Mouse (Mus musculus) limb, embryonic 12.5 days (tissue): Measurements from ENCODE around the gene Slc5a5. TPM values are rescaled to one million over a fixed set of nuclear protein-coding genes. Genes with fewer than 3 reads are reported as not detected.

Experiments used
- ATAC-seq: fragments of 200-750 bp; cut with Nextera tagmentation; 2 replicates; pipeline ENCODE4 v1.8.0; 2017; ENCODE audit warnings: low read depth, moderate TSS enrichment; ENCODE audit not compliant: insufficient number of reproducible peaks, insufficient read depth, low FRiP score, low TSS enrichment
- H3K27ac ChIP-seq: fragments of 300-500 bp; sonication (generic); 2 replicates; pipeline ENCODE4 v1.5.1; 2016; ENCODE audit warnings: mild to moderate bottlenecking, moderate library complexity
- H3K27me3 ChIP-seq: fragments of 300-500 bp; sonication (generic); 2 replicates; pipeline ENCODE4 v1.6.1; 2016; ENCODE audit warnings: mild to moderate bottlenecking, moderate library complexity
- H3K36me3 ChIP-seq: fragments of 300-500 bp; sonication (generic); 2 replicates; pipeline ENCODE4 v1.6.1; 2016; ENCODE audit warnings: mild to moderate bottlenecking, moderate library complexity
- H3K4me1 ChIP-seq: fragments of 300-500 bp; sonication (generic); replicated peaks from 2 replicates; pipeline ENCODE4 v1.6.1; 2016
- H3K4me2 ChIP-seq: fragments of 300-500 bp; sonication (generic); 2 replicates; pipeline ENCODE4 v1.6.1; 2016; ENCODE audit warnings: mild to moderate bottlenecking, moderate library complexity
- H3K4me3 ChIP-seq: fragments of 300-500 bp; sonication (generic); replicated peaks from 2 replicates; pipeline ENCODE4 v1.5.1; 2016; ENCODE audit warnings: mild to moderate bottlenecking
- H3K9ac ChIP-seq: fragments of 300-500 bp; sonication (generic); replicated peaks from 2 replicates; pipeline ENCODE4 v1.6.1; 2016; ENCODE audit warnings: mild to moderate bottlenecking, moderate library complexity
- H3K9me3 ChIP-seq: fragments of 300-500 bp; sonication (generic); 2 replicates; pipeline ENCODE4 v1.6.1; 2016; ENCODE audit warnings: mild to moderate bottlenecking, moderate library complexity
- WGBS: fragments of 180-500 bp; shearing (Covaris S2); methylation state at CpG from one replicate; pipeline ENCODE4 v1.1.7; 2016; 5-methylcytosine and 5-hydroxymethylcytosine counted together
- polyA plus RNA-seq: library from polyadenylated mRNA; unstranded; fragments of >200 nt; fragmentation: Nextera tagmentation; extraction: Ambion mirVana; gene quantifications from 2 replicates; pipeline ENCODE4 v1.2.1, GENCODE M21; 2016

The Slc5a5 gene
- polyA plus RNA-seq, 1 experiment from 2014 or later = 0.15 TPM

DNA sequence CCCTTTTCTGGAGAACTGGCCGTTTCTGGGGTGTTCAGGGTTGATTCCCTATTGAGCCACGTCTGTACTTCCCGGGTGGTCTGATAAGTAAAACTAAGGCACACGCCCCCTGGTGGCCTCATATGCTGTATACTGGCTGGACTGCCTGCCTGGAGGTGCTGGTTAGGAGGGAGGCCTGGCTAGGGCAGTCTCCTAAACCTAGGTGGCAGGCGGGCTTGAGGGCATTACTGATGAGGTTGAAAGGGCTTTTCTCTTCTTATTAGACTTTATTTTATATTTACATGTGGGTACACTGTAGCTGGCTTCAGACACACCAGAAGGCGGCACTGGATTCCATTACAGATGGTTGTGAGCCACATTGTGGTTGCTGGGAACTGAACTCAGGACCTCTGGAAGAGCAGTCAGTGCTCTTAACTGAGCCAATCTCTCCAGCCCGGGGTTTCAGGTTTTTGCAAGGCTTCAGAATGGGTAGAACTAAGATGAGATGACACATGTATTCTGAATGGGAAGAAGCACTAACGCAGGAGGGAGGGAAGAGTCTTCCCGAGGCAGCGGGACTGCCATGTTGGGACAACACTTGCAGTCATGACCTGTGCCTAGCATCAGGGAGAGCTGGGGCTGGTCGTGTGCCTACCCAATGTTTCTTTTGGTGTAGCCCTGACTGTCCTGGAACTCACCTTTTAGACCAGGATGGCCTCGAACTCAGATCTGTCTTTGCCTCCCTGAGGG lies 1.3 kb upstream of the Slc5a5 start:
- ATAC-seq = no peak
- no peak overlapping the region for H3K27ac ChIP-seq
- H3K9ac ChIP-seq = no peak overlapping the region
- peaks cover 32% of the 10 kb centered on the region for H3K36me3 ChIP-seq
- peaks cover 60% of the 10 kb centered on the region for H3K27me3 ChIP-seq
- no peak overlapping the region for H3K4me3 ChIP-seq
- no peak overlapping the region for H3K4me2 ChIP-seq
- H3K9me3 ChIP-seq = no peaks in the 10 kb centered on the region
- peaks cover 38% of the 10 kb centered on the region for H3K4me1 ChIP-seq
- 31% methylated on average over 12 of the region's 12 CpGs for WGBS

DNA sequence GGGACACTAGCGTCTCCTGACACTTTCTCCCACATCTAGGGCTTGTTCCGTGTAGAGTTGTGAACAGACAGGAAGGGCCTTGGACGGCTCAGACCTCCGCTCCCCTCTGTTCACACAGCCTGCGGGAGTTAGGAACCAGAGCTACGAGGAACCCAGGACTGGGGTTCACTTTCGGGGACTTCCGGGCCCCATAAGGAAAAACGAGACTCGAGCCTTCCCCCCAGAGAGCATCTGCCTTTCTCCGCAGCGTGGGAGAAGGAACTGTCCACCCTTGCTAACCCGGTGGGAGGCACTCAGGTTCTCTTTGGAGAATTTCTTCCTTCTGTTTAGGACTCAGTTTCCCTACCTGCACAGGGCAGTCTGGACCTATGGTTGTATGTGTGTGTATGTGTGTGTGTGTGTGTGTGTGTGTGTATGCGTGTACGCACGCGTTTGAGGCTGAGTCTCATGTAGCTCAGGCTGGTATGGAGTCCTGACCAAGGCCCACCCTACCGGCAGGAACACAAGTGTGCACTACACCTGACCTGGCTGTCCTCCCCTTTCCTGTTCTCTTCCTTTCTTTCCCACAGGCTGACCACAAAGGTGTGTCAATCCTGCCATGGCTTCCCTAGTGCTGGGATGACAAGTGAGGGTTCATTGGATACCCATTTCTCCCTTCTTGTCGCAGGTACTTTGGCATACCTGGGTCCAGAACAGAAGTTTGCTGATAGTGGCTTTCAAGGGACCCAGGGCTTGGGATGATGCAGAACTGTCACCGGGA lies 519 bp upstream of the Slc5a5 start:
- Histone ChIP-seq H3K27me3 (peaks cover 68% of the 10 kb centered on the region), H3K4me2 (peak overlapping the region; percentile 58), H3K4me1 (peaks cover 31% of the 10 kb centered on the region), H3K36me3 (peaks cover 32% of the 10 kb centered on the region), H3K4me3 (peak overlapping the region; percentile 38), H3K9ac (peak overlapping the region; percentile 47; the same call in 1 of the 2 replicates), H3K27ac (no peak overlapping the region), H3K9me3 (no peaks in the 10 kb centered on the region)
- WGBS = 24% methylated on average over 20 of the region's 20 CpGs
- no peak for ATAC-seq

DNA sequence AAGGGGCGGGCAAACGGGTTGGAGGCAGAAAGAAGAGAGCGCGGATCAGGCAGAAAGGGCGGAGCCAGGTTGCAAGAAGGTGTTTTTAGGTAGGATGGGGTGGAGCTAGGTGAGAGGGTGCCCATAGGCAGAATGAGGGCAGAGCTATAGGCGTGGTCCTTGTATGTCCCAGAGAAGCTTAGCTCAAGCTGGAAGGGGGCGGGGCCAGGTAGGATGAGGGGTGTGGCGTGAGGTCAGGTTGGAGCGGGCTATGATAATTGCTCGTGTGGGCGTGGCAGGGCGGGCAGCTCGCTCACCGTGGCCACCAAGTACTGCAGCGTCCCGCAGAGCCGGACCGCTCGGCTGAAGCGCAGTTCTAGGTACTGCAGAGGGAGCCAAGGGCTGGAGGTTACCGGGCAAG lies 1.2 kb downstream of the Slc5a5 start:
- Histone ChIP-seq H3K27me3 (peaks cover 71% of the 10 kb centered on the region), H3K4me3 (0 out of 2 replicates have a peak overlapping the region, but pooled peaks have one; percentile 38)

DNA sequence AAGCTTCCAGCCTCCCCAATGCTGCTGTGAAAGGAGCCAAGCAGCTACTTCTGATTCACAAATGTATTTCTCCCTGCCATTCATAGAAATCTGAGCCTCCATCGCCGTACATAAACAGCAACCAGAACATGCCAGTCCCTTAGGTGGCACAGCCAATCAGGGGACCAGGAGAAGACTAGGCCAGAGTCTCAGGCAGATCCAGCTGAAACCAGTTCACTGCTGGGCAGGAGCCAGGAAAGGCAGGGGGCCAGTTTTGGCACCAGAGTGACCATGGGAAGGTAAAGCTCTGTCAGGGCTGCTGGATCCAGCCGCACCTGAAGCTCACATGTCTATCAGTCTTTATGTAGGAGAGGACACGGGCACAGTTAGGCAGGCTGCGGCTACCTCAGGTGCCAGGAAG lies 1.9 kb downstream of the Slc5a5 start:
- H3K4me2 ChIP-seq = no peak overlapping the region
- no peak overlapping the region for H3K9ac ChIP-seq
- no peak for ATAC-seq
- H3K9me3 ChIP-seq = no peaks in the 10 kb centered on the region
- 89% methylated on average over 5 of the region's 5 CpGs for WGBS
- H3K4me1 ChIP-seq = peaks cover 26% of the 10 kb centered on the region
- peaks cover 77% of the 10 kb centered on the region for H3K27me3 ChIP-seq
- H3K36me3 ChIP-seq = peaks cover 26% of the 10 kb centered on the region
- H3K27ac ChIP-seq = no peak overlapping the region
- H3K4me3 ChIP-seq = no peak overlapping the region

More for the DNA sequence above, 1.2 kb downstream of the Slc5a5 start:
- Histone ChIP-seq H3K9ac (no peak overlapping the region), H3K27ac (no peak overlapping the region), H3K4me1 (peaks cover 33% of the 10 kb centered on the region), H3K36me3 (peaks cover 32% of the 10 kb centered on the region), H3K9me3 (no peaks in the 10 kb centered on the region), H3K4me2 (no peak overlapping the region)
- 5% methylated on average over 21 of the region's 21 CpGs for WGBS
- no peak for ATAC-seq

DNA sequence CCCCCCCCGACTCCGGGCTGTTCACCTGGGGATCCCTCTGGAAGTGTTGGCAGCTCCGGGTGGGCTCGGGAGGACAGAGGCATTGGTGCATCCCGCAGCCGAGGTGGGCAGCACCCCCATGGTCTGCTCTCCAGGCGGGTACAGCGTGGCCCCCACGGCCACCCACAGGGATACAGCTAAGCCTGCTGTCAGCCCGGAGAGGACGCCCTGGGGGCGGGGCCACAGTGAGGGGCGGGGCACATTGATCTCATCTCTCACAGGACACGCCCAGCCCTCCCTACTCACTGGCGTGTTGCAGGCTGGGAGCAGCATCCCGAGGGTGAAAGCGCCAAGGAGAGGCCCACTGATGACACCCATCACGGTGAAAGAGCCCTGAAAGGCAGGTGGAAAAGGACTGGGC lies 4.9 kb downstream of the Slc5a5 start:
- H3K4me3 ChIP-seq = no peak overlapping the region
- 2% methylated on average over 16 of the region's 18 CpGs for WGBS
- no peak for ATAC-seq

DNA sequence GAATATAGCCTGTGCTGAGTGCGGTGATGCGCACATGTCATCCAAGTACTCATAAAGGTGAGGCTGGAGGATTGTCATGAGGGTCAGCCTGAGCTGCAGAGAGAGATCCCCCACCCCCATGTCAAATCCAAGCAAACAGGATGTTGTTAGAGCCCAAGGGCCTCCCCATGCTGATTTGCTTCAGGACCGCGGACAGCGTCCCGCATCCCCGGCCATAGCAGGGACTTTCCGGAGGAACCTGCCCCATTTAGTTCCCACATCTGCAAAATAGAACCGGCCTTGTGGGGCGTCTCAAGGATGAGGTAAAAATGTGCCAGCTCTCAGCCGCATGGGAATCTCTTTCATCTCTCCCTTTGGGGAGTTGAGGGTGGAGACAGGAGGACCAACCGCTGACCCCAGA lies 6.9 kb downstream of the Slc5a5 start:
- Histone ChIP-seq H3K9ac (no peak overlapping the region), H3K4me2 (no peak overlapping the region), H3K36me3 (no peaks in the 10 kb centered on the region), H3K4me1 (peaks cover 6% of the 10 kb centered on the region), H3K4me3 (no peak overlapping the region), H3K27me3 (peaks cover 38% of the 10 kb centered on the region), H3K9me3 (no peaks in the 10 kb centered on the region), H3K27ac (no peak overlapping the region)
- ATAC-seq = no peak
- 14% methylated on average over 12 of the region's 12 CpGs for WGBS

More for the DNA sequence above, 4.9 kb downstream of the Slc5a5 start:
- H3K9ac ChIP-seq = no peak overlapping the region
- no peak overlapping the region for H3K27ac ChIP-seq
- H3K36me3 ChIP-seq = no peaks in the 10 kb centered on the region
- peaks cover 18% of the 10 kb centered on the region for H3K4me1 ChIP-seq
- no peaks in the 10 kb centered on the region for H3K9me3 ChIP-seq
- peaks cover 59% of the 10 kb centered on the region for H3K27me3 ChIP-seq
- 0 out of 2 replicates have a peak overlapping the region, but pooled peaks have one; percentile 13 for H3K4me2 ChIP-seq

DNA sequence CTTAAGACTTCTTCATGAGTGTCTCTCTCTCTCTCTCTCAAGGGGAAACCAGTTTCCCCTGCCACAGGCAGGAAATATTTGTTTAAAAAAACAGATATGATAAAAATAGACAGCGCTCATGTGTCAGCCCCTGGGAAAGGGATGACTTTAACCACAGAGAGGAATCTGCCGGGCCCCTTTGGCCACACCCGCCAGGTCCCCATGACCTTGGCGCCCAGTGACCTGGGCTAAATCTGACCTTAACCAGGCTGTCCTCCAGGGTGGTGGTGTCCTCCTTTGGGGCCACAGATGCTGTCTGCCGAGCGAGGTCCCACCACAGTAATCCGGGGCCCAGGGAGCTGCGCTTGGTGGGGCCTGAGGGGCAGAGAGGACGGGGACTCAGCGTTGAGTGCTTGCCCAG lies 7.9 kb downstream of the Slc5a5 start:
- 89% methylated on average over 10 of the region's 10 CpGs for WGBS
- H3K9me3 ChIP-seq = no peaks in the 10 kb centered on the region

DNA sequence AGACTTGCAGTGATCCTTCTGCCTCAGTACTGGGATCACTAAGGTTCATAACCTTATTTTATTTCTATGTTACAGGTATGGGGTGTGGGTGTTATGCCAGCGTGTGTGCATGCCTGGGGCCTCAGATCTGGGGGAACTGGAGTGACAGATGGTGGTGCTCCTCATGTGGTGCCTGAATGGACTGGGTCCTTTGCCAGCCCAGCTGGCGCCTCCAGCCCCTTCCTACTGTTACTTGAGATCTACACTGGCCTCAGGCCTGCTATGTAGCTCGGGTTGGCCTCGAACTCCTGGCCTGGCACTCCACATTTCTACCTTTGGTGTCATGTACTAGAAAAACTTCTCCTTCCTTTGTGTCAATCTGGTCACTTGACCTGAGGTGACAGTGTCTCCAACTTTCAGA lies 8.4 kb downstream of the Slc5a5 start:
- no peaks in the 10 kb centered on the region for H3K36me3 ChIP-seq
- peaks cover 20% of the 10 kb centered on the region for H3K4me1 ChIP-seq
- H3K9ac ChIP-seq = no peak overlapping the region
- no peak overlapping the region for H3K4me3 ChIP-seq
- H3K27ac ChIP-seq = no peak overlapping the region
- 87% methylated on average over 4 of the region's 4 CpGs for WGBS
- H3K27me3 ChIP-seq = peaks cover 27% of the 10 kb centered on the region
- ATAC-seq = no peak
- no peak overlapping the region for H3K4me2 ChIP-seq
- no peaks in the 10 kb centered on the region for H3K9me3 ChIP-seq

More for the DNA sequence above, 7.9 kb downstream of the Slc5a5 start:
- H3K27ac ChIP-seq = no peak overlapping the region
- no peak overlapping the region for H3K9ac ChIP-seq
- peaks cover 31% of the 10 kb centered on the region for H3K27me3 ChIP-seq
- H3K4me2 ChIP-seq = no peak overlapping the region
- H3K36me3 ChIP-seq = no peaks in the 10 kb centered on the region
- ATAC-seq = no peak
- H3K4me1 ChIP-seq = peaks cover 16% of the 10 kb centered on the region
- no peak overlapping the region for H3K4me3 ChIP-seq

DNA sequence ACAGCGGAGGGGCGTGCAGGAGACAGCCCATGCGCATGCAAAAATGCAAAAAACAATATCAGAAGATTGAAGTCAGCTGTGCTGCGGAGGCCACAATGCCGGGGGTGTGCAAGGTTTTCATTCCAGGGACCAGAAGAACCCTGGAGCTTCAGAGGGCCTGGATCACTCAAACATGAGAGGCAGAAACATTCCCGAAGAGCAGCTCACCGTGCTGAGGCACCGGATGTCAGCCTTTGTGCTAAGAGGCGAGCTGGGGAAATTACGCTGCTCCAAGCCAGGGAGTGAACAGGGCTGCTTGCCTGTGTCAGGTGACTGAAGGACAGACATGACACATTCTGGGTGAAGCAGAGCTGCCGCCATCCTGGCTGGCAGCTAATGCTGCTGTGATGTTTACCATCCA lies 12.0 kb downstream of the Slc5a5 start:
- Histone ChIP-seq H3K27ac (peak overlapping the region; percentile 54; the same call in 1 of the 2 replicates), H3K9ac (0 out of 2 replicates have a peak overlapping the region, but pooled peaks have one; percentile 12), H3K9me3 (no peaks in the 10 kb centered on the region), H3K4me1 (peaks cover 17% of the 10 kb centered on the region), H3K36me3 (no peaks in the 10 kb centered on the region), H3K4me2 (peak overlapping the region; percentile 2; the same call in 1 of the 2 replicates), H3K27me3 (peaks cover 13% of the 10 kb centered on the region; the same call in 1 of the 2 replicates), H3K4me3 (no peak overlapping the region)
- whole genome bisulfite sequencing = 29% methylated on average over 11 of the region's 11 CpGs
- ATAC-seq = no peak

DNA sequence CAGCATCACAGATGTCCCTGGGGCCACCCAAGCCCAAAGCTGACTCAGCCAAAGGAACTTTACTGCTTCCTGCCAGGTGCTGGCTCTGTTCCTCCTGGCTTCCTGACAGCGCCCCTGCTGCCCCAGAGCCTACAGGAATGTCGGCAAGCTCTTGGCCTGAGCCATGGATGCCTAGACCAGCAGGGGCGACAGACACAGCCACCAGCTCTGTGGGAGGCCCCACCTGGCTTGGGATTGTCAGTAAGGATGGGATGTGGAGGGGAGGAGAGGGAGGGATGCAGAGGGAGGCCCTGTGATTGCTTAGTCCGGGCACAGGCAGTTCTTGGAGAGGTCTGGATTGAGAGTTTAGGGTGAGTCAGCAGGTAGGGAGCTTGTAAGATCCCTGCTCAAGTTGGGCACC lies 12.4 kb downstream of the Slc5a5 start:
- H3K4me2 ChIP-seq = peak overlapping the region; percentile 2; the same call in 1 of the 2 replicates
- peak; percentile 32; the same call in 1 of the 2 replicates for ATAC-seq
- H3K27me3 ChIP-seq = peaks cover 10% of the 10 kb centered on the region; the same call in 1 of the 2 replicates
- H3K27ac ChIP-seq = peak overlapping the region; percentile 54
- no peaks in the 10 kb centered on the region for H3K9me3 ChIP-seq
- H3K36me3 ChIP-seq = no peaks in the 10 kb centered on the region
- WGBS = 8% methylated on average over 4 of the region's 4 CpGs
- H3K4me1 ChIP-seq = peaks cover 17% of the 10 kb centered on the region
- peak overlapping the region; percentile 40 for H3K9ac ChIP-seq
- no peak overlapping the region for H3K4me3 ChIP-seq

DNA sequence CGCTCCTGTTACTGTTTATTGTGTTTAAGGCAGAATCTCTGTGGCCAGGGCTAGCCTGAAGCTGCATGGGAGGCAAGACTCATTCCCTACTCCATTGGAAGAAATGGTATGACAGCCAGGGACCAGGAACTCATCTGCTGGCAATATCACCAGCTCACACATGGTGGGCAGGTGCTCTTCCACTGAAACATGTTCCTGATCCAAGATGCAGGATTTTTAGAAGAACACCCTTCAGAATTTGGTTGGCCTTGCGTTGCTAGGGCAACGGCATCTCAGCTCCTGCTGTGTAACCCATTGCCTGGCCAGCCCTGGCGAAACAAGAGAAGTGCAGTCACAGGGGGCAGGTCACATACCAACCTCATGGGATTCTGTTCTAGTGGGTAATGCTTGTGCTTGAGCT lies 13.1 kb downstream of the Slc5a5 start:
- Histone ChIP-seq H3K27me3 (peaks cover 5% of the 10 kb centered on the region; the same call in 1 of the 2 replicates), H3K4me2 (no peak overlapping the region), H3K4me1 (peaks cover 17% of the 10 kb centered on the region), H3K9ac (no peak overlapping the region), H3K4me3 (no peak overlapping the region), H3K9me3 (no peaks in the 10 kb centered on the region), H3K27ac (peak overlapping the region; percentile 54; the same call in 1 of the 2 replicates), H3K36me3 (no peaks in the 10 kb centered on the region)
- no peak for ATAC-seq
- 51% methylated on average over 4 of the region's 4 CpGs for WGBS
